Mouse (Mus musculus) v-Abl transformed pro-B cells (cell line): ENCODE results near the gene Mxd3.

Source experiments
- in situ Hi-C, 2 experiments: fragments of 400-800 bp; cut with MboI; formaldehyde crosslinking; loops; one replicate each; pipeline ENCODE4 v1.15.1; 2025; ENCODE audit not compliant: unreplicated experiment in 2 of 2

Gene Mxd3

DNA sequence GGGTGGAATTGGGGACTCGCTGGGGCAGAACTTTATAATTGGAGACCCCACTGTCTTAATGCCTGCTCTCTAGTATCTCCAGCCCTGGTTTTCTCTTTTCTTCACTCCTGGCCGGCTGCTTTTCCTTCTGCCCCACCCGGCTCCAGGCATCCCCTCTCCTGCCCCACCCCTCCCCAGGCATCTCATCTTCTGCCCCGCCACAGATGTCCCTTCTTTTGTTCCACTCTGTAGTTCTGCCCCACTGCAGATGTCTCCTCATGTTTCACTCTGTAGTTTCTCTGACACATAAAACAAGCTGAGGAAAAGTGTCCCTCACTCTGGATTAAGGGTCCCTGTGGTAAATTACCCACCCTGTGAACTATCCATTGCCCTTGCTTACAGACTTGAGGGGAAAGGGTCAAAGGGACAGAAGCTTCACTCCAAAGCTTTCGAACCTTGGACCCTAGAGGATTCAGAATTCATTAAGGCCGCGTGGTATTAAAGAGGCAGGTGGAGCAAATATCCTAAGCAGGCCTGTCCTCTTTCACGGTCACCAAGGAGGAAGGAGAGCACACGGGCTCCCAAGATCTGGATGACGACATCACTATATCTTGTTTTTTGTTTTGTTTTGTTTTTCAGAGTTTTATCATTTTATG, 7.8 kb upstream of the Mxd3 start:
- in situ Hi-C loops = loop anchor here (10.0 kb wide), 2 partner anchors 57 to 177 kb away; partner anchors contain the start of genes Pdlim7 (in 1 of the 2) and Slc34a1 (in 1 of the 2)

DNA sequence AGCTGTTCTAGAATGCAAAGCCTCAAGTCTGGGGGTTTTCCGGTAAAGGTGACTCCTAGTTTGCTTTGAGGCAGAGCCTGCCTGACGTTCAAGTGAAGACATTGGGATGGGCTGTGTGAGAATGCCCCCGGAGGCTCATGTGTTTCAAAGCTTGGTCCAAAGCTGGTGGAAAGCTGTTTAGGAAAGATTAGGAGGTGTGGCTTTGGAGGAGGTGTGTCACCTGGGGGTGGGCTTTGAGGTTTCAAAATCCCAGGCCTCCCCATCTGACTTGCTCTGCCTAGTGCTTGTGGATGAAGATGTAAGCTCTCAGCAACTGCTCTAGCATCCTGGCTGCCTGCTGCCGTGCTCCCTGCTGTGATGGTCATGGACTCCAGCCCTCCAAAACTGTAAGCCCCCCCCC, 6.1 kb upstream of the Mxd3 start:
- in situ Hi-C loops = loop anchor here (10.0 kb wide), 2 partner anchors 59 to 179 kb away; partner anchors contain the start of genes Pdlim7 (in 1 of the 2) and Slc34a1 (in 1 of the 2)

DNA sequence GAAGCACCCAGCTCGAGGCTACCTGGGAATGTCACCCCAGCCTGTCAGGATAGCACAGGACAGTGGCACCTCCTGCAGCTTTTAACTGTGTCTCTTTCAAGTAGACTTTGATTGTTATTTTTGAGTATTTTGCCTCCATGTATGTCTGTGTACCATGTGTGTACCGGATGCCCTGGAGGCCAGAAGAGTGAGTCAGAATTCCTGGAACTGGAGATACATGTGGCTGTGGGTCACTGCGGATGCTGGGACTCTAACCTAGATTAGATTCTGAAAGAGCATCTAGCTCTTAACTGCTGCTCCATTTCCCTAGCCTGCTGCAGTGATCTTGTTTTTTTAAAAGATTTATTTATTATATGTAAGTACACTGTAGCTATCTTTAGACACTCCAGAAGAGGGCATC, 2.7 kb upstream of the Mxd3 start:
- in situ Hi-C loops = loop anchor here (5.0 to 10.0 kb wide), 4 partner anchors 35 to 182 kb away; partner anchors contain the start of genes Pdlim7 (in 1 of the 2), Rgs14 (in 1 of the 2) and Slc34a1 (in 1 of the 2)

DNA sequence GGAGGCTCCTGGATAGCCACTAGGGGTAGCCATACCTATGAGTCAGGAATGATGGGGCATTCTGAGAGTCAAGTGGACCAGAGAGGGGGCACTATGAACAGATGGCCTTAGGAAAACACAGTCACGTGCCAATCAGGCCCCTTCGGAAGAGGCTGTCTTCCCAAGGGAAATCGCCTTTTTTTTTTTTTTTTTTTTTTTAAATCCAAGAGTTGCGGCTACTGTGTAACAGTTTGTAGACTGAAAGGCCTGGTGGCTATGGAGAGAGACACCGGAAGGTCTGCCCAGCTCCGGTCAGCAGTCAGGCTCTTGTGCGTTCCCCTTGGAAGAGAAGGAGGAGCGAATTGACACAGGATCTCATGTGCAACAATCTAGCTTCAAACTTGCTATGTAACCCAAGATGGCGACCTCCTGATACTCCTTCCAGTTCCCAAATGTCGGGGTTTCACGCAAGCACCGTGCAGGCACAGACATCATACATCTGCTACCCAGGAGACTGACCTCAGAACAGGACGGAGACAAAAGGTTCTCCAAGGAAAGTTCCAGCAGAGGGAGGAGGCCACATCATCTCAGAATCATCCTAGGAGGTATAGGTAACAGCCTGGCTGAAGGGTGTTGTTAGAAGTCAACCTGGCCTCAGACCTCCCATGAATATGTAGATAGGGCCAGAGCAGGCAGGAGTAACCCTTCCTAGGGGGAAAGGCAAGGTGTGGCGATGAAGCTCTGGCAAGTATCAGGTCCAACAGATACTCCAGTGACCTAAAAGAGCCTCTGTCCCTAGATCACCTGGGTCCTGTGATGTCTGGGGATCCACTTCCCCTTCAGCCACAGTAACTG, 1.2 kb upstream of the Mxd3 start:
- in situ Hi-C loops = loop anchor here (5.0 to 10.0 kb wide), 4 partner anchors 37 to 184 kb away; partner anchors contain the start of genes Pdlim7 (in 1 of the 2), Rgs14 (in 1 of the 2) and Slc34a1 (in 1 of the 2)

DNA sequence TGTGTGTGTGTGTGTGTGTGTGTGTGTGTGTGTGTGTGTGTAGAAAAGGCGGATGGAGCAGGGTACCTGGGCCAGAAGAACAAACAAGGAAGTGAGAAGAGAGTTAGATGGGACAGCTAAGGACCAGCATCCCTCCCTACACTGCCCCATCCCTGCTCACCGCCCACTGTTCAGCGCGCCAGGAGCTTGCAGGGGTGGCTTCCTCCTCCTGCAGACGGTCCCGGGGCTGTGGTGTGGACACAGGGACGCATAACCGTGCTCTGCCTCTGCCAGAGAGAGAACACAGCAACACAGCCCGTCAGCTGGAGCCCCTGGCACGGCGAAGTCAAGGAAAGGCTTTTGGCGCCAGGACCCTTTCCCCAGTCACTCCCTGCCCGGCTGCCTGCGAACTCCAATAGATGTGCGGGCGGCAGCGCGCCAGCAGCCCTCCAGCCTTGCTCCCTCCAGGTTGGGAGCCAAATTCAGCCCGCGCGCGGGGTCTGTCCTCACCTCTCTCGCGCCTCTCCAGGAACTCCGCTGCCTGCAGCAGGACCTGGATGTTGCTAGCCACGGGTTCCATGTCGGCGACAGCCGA, 427 bp downstream of the Mxd3 start:
- in situ Hi-C loops = no loop called here

DNA sequence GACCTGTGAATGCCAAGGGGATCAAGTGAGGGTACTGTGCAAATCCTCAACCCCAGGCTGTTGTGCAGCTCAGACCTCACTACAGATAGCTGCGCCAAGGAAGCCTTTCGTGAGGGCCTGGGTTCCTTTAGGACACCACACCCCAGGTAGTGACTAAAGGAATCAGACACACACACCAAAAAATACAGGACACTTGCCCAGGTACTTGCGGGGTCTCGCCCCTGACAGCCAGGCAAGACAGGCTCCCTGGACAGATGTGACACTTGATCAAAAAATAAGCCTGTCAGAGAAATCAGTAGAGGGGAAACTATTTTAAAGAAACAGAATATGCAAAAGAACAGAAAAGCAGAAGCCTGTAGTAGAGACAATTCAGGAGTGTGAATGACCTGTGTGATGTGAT, 982 bp downstream of the Mxd3 start:
- in situ Hi-C loops = no loop called here

DNA sequence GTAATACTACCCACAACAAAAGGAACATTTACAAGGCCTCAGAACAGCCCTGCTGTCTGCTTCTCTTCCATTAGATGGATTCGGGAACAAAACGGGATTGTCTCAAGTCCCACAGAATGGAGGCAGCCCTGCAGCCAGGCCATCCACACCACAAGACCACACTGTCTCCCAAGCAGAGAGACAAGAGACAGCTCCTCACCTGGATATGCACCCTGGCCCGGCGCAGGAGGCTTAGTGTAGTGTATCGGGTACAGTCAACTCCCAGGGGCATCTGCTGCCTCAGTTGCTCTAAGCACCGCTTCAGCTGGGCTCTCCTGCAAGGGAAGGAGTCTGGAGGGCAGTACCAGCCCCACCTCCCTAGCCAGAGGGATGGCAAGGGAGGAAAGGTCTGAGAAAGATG, 1.5 kb downstream of the Mxd3 start:
- in situ Hi-C loops = no loop called here

DNA sequence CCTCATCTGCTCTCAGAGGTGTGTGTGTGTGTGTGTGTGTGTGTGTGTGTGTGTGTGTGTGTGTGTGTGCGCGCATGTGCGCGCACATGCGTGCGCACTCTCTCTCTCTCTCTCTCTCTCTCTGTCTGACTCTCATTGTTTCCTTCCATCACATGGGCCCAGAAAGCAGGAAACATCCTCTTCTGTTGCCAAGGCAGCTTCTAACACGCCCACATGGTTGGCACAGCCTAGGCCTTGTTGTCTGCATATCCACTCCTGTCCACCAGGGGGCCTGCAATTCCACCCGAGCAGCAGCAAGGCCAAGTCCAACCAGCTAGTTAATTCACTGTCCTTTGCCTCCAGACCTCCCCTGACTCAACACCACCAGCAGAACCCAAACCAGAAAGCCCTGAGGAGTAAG, 2.0 kb downstream of the Mxd3 start:
- in situ Hi-C loops = no loop called here

DNA sequence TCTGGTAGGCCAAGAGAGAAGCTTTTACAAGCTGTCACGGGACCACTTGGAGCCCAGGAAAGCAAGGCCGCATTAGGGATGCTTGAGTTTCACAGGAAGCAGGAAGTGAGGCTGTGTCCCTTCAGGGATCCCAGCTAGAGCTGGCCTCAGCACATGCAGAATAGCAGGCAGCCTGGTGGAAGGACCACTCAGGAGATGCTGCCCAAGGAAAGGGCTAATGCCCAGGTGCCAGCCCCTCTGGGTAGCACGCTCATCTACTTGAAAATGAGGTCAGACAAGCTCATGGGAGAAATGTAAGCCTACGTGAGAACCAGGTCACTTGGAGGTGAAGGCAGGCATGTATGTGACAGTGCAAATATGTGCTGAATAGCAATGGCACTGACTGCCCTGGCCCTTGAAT, 2.5 kb downstream of the Mxd3 start:
- in situ Hi-C loops = no loop called here

DNA sequence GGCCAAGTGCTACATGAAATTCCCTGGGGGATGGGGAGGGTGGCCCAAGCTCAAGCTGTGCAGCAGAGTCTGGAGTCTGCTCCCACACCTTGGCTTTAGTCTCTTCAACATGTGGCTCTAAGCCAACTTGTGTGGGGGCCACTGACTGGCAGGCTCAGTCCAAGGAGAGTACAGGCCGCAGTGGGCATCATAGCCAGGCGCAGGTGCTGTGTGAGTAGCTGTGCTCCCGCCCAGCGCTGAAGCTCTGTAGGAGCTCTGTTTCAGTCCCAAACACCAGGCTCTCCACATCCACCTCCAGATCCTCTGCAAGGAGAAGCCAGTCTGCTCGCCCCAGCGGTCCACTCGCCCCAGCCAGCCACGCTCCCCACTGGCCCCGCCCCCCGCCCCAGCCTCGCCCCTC, 4.0 kb downstream of the Mxd3 start:
- in situ Hi-C loops = no loop called here

DNA sequence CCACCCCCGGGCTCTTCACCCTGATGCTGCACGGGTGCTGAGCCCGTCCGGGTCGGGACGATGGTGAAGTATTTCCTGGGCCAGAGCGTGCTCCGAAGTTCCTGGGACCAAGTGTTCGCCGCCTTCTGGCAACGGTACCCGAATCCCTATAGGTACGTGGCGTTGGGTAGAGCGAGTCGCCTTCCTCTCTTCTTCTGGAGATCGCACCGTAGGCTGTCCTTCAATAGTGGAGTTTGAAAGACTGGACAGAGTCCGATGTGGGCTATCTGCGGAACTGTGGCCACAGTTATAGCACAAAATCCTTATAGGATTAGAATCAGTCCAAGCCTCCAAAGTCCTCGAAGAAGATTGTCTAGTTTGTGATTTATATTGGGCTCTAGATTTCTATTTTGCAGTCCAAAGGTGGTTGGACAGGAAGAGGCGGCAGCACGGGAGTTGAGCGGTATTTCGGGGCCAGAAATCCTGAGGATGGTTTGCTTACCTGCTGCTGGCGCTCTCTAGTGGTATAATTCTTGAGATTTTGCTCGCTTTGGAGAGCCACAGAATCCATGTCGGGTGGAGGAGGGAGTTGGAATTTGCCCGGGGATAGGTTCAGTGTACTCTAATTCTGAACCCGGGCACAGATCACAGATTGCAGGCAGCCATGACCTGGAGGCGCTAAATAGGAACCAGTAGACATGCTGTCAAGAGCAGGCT, 7.3 kb downstream of the Mxd3 start:
- in situ Hi-C loops = no loop called here

DNA sequence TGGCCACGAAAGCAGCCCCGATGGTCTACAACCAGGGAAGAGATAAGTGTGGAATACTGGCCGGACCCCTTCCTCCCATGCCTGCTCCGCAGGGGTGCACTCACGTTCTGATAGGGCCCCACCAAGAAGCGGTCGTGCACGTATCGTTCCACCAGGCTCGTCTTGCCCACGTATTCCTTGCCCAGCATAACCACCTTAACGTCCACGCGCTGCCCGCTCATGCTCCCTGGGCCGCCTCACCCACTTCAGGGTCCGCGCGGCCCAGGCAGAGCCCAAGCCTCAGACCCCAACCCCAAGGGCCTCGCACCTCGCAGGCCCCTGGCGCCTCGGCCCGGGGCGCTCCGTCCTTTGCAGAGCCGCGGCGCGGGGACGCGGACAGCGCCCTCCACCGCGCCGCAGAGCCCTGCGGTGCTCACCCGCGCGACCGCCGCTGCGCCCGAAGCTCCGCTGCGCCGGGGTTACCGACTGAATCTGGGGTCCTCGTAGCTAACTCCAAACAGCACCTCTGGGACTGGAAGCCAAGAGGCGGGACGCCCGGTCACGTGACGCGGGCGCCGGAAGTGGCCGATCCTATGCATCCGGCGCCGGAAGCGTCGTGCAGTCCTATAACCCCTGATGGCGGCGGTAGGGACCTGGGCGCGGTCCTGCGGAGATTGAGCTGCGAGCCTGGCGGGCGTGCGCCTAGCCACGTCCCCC, 8.0 kb downstream of the Mxd3 start, which contains the start of gene Rab24:
Rab24 (minus strand) TSS at position 513 of the 696 bp plus-strand sequence.
- in situ Hi-C loops = no loop called here

DNA sequence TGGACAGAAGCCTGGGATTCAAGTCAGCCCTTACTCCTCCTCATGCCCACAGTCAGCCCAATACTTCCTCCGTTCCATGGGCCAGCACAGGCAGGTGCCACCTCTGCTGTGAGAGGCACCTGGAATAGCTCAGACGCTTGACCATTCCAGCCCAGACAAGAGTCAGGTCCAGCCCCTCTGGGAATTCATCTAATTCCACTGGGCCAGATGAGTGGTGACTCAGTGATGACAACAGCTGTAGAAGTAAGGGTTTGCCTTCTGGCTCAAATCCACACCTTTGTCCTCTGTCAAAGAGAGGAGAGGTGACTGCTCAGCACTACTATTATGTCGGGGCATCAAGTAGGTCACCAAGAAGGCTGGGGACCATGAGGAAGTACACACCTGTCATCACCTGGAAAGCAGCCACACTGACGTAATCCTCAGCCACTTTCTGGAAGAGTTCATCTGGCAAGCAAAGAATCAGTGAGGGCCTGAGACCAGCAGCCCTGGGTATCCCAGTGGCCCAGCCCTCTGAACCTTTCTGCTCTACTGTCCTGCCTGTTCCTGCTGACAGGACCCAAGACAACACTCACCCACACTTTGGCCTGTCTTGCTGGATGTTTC, 9.6 kb downstream of the Mxd3 start, which contains the start of gene Prelid1:
Prelid1 (plus strand) TSS at position 570 of the 603 bp plus-strand sequence.
- in situ Hi-C loops = no loop called here

DNA sequence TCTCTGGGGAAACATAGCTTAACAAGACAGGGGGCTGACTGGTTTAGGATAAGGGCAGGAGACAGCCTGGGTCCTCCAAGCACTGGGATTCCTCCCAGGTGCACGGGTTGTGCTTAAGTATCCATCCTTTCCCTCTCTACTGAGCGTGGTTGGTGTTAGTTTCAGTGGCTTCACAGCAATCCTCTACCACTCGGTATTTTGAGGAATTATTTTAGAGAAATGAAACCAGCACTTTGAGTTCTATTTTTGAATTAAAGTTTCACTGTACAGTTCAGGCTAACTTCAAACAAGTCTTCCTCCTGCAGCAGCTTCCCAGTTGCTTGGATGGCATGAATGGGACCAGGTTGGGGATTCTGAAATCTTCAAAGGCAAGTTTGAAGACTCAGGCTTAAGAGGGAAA, 11.3 kb downstream of the Mxd3 start:
- in situ Hi-C loops = no loop called here

DNA sequence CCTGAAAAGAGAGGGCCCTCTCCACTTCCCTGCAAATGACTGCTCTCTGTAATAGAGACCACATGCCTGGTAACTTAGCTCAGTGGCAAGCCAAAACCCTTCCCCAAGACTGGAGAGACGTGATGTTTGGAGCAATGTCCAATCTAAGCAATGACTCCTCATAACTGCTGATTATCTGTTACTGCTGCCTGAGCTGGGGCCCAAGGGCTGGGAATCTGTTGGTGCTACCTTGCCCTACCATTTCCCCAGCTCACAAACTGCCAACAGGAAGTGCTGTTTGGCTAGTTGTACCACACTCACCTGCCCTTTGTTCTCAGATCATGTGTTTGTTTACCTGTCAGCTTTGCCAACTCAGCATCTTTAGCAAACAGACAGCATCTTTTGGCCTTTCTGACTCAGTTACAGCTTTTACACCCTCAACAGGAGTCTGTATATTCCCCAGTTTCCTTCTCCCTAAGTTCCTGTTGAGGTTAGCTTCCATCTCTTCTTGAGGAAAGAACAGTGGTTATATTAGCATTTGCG, 14.7 kb downstream of the Mxd3 start:
- in situ Hi-C loops = no loop called here

DNA sequence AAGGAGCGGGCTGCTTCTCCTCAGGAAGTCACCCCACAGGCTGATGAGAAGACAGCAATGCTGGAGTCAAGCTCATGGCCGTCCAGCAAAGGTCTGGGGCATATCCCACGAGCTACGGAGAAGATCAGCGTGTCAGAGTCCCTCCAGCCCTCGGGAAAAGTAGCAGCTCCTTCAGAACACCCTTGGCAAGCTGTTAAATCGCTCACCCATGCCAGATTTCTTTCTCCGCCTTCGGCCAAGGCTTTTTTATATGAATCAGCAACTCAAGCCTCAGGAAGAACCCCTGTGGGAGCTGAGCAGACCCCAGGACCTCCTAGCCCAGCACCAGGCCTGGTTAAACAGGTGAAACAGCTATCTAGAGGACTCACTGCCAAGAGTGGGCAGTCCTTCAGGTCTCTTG, 16.6 kb downstream of the Mxd3 start:
- in situ Hi-C loops = no loop called here

DNA sequence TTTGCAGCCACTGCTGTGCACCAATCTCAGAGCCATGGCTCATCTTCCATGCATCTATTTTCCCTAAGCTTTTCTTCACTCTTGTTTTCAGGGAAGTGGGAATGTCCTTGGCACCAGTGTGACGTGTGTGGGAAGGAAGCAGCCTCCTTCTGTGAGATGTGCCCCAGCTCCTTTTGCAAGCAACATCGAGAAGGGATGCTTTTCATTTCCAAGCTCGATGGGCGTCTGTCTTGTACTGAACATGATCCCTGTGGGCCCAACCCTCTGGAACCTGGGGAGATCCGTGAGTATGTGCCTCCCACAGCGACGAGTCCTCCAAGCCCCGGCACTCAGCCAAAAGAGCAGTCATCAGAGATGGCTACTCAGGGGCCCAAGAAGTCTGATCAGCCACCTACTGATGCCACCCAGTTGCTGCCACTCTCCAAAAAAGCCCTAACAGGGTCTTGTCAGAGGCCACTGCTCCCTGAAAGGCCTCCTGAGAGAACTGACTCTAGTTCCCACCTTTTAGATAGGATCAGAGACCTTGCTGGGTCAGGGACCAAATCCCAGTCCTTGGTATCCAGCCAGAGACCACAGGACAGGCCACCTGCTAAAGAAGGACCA, 17.5 kb downstream of the Mxd3 start:
- in situ Hi-C loops = no loop called here

DNA sequence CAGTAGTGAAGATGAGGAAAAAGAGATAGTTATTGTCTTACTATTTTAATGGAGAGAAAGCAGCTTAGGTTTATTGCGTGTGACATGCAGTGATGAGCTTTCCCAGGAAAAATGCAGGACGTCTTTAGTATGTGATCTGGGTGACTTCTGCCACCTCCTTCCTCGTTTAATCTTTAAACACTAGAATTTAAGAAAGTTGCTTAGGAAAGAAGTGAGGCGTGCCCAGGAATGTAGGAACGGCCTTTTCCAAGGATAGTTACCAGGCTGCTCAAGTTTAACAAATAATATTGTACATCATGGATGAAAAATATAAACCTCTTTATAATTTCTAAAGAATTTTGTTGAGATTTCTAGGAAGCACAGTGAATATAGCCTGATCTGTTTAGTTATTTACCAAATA, 28.7 kb downstream of the Mxd3 start:
- in situ Hi-C loops = no loop called here

DNA sequence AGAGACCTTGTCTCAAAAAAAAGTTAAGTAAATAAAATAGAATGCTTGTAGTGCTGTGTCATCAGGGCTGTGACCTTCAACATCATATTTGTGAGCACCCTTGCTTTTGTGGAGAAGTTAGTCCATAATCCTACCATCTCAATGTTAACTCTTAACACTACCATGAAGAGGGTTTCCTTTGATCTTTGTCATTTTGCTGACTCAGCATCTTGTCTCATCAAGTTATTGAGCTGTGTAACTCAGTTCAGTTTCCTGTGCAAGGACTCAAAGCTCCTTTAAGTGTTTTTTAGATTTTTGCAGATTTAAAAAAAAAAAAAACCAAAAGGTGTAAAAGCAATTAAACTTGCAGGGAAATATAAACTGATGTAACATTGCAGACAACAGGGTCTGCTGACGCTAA, 32.9 kb downstream of the Mxd3 start:
- in situ Hi-C loops = no loop called here
